Mouse (Mus musculus) adrenal gland, postnatal 4 days (tissue): Measurements from ENCODE around the gene Tmem204. TPM values are rescaled to one million over a fixed set of nuclear protein-coding genes. Genes with fewer than 3 reads are reported as not detected.

Source experiments
- DNase-seq, 2 experiments: peaks; one replicate each; pipeline ENCODE4 v3.0.0; 2021 to 2022; ENCODE audit warnings: low spot score in 2 of 2, mixed read lengths in 2 of 2
- total RNA-seq, 2 experiments: library from RNA; stranded (reverse); gene quantifications; 2 replicates each; pipeline ENCODE4 v1.2.3; 2021

Tmem204 gene
- total RNA-seq, 2 experiments from 2014 or later = 25.5 to 26.4 TPM

DNA sequence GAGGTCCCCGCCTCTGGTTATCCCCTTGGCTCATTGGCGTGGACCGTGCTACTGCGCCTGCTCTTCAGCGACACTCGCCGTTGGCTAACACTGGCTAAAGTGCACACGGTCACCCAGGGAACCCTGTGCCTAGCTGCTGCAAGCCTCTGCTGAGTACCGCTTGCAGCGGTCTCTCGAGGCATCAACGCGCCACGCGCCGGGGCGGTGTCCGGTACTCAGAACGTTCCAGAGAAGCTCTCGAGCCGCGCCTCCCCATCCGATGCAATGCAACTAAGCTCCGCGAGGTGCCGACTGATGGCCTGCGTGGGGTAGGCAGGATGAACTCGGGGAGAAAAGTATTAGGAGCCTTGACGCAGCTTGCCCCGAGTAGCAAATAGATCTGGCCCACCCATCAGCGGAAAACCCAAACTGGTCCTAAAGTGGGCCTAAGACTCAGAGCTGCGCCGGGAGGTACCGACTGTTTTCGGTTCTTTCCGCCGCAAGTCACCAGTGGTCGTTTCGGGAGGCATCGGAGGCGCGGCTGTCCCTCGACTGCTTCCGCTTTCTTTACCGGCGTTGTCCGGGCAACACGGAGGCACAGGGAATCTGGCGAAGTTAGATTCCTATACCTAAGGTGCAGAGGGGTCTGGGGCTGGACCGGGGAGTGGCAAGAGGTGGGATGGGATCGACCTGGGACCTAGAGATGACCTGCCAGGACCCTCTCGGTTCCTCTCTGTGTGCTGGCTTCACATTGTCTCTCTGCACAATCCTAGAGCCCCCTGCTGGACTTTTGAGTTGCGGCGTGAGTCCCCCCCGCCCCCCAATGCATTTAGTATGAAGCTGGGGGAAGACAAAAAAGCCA, 66.9 kb downstream of the Tmem204 start:
- DNase-seq = peak; percentile 54 to 60

DNA sequence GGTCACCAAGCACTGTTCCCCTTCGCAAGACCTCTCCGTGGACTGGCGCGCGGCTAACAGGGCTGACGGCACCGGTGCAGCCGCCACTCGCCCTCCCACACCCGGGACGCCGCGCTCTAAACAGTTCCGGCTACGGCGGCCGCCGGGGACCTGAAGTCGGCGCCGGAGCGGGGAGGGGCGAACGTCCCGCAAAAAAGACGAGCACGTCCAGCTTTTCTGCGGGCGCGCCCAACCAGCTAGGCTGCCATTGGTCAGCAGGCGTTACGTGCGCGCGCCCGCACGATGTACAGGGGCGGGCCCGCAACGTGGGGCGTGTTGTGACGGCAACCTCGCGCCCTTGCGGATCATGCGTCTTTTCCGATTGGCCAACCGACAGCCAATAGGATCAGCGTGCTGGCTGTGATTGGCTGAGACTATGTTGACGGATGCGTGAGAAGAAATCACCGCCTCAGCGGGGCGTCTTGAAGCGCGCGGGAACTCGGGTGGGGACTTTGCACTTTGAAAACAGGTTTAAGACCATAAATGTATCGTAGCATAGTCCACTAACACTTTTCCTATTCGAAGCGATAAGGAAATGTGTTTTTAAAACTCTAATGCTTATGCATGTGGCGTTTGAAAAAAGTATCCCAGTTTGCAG, 67.6 kb downstream of the Tmem204 start, which contains the start of the genes Cramp1l and Ift140:
Cramp1l (minus strand) TSS at position 134 of the 637 bp plus-strand sequence.
Ift140 (plus strand) TSS at position 431 of the 637 bp plus-strand sequence.
- DNase-seq = peak; percentile 93 to 97

DNA sequence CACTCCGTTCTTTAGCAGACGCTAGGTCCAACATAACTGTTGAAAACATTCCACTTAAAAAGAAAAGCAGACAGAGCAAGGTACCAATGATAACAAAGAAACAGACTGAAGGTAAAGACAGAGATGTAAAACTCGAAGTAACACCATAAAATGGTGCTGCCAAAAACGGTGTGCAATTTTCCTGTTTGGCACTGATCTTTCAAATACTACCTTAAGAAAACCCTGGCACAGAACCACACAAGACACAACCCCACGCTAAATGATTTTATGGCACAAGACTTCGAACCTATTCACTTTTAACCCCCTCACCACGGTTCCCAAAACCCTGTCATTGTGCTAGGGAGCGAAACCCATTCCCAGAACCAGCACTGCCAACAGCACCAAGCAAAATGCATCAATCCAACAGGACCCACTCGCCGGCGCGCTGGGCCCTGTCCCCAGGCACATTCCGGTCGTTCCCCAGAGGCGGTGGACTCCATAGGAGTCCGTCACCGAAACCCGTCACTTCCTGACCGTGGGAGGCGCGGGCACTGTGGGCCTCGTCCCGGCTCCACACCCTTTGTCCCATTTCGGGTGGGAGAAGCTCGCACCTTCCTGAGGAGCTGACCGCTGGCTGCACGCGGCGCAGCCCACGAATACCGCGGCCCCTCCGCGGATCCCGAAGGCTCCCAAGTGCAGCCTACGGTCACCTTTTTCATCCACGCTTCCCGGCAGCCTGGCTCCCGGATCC, 68.4 kb downstream of the Tmem204 start:
- peak; percentile 11 to 23 for DNase-seq

DNA sequence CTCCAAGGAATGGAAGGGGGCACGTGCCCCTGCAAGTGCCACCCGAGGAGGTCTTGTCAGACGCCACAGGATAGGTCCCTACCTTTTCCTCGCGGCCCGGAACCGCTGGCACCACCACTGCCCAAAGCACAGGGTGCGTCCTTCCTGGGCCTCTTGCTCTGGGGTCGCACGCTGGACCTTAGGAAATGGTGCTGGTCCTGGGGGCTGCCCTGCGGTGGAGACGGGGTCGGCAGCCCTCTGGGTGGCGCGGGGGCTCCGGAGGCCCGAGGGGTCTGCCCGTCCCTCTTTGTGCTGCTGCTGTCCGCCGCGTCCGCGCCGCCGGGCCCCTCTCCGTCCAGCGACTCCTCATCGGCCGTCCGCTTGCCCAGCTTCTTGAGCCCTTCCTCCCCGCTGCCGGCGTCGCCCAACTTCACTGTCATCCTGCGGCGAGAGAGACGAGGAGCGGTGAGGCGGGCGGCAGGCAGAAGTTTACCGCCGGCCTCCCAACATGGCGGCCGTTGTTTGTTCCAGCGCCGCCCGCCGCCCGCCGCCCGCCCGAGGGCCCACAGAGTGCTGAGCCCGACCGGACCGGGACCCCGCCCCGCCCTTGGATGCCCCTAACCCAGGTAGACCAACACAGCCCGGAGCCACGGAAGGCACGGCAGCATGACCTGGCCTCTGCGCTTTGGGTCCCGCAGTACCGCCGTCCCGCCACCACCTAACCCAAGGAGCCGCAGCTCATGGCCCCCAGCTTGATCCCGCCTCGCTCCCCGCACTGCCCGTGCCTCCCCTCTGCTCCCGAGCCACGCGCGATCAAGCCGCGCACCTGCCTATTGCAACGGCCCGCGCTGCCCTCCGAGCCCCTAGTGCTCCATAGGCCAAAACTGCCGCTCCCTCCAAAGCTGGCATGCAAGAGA, 69.5 kb downstream of the Tmem204 start:
- peak; percentile 7 to 17 for DNase-seq

Other genes with a start within 250 kb of the Tmem204 start
- gene Hagh, start 243.4 kb downstream of the Tmem204 start, total RNA-seq = 10 to 100 TPM; 67.0 to 77.5 TPM
- gene Fahd1, start 233.2 kb downstream of the Tmem204 start, total RNA-seq = 10 to 100 TPM; 28.9 to 30.5 TPM
- 1 to 10 TPM; 2.0 to 7.4 TPM for gene Igfals, start 217.6 kb downstream of the Tmem204 start, total RNA-seq
- 10 to 100 TPM; 51.9 to 55.3 TPM for gene Nubp2, start 197.2 kb downstream of the Tmem204 start, total RNA-seq
- 10 to 100 TPM; 35.5 to 37.8 TPM for gene Spsb3, start 196.9 kb downstream of the Tmem204 start, total RNA-seq
- 10 to 100 TPM; 63.5 to 66.9 TPM for gene Eme2, start 188.5 kb downstream of the Tmem204 start, total RNA-seq
- 100 to 1,000 TPM; 135 to 137 TPM for gene Mrps34, start 188.5 kb downstream of the Tmem204 start, total RNA-seq
- gene Nme3, start 187.1 kb downstream of the Tmem204 start, total RNA-seq = 10 to 100 TPM; 73.7 to 76.7 TPM
- 100 to 1,000 TPM; 150 to 153 TPM for gene Mapk8ip3, start 146.6 kb downstream of the Tmem204 start, total RNA-seq
- 10 to 100 TPM; 58.7 to 65.9 TPM for gene Jpt2, start 122.9 kb downstream of the Tmem204 start, total RNA-seq
- gene Cramp1l, start 67.8 kb downstream of the Tmem204 start, total RNA-seq = 10 to 100 TPM; 26.3 to 31.8 TPM
- gene Ift140, start 67.5 kb downstream of the Tmem204 start, total RNA-seq = 10 to 100 TPM; 25.7 to 34.2 TPM
- gene Telo2, start 32.4 kb upstream of the Tmem204 start, total RNA-seq = 10 to 100 TPM; 30.3 to 35.1 TPM
- gene Ptx4, start 37.2 kb upstream of the Tmem204 start, total RNA-seq = under 1 TPM; 0.36 to 0.76 TPM
- gene Clcn7, start 49.8 kb upstream of the Tmem204 start, total RNA-seq = 10 to 100 TPM; 34.6 to 38.6 TPM
- under 1 TPM; 0.20 to 0.25 TPM for gene Ccdc154, start 78.9 kb upstream of the Tmem204 start, total RNA-seq
- under 1 TPM; 0.45 to 0.48 TPM for gene Gm38655, start 91.9 kb upstream of the Tmem204 start, total RNA-seq
- 10 to 100 TPM; 17.7 to 18.3 TPM for gene BC003965, start 101.0 kb upstream of the Tmem204 start, total RNA-seq
- 10 to 100 TPM; 20.8 to 21.6 TPM for gene Unkl, start 104.8 kb upstream of the Tmem204 start, total RNA-seq
- gene Gnptg, start 156.5 kb upstream of the Tmem204 start, total RNA-seq = 10 to 100 TPM; 39.0 to 40.6 TPM
- 10 to 100 TPM; 35.6 to 36.5 TPM for gene Tsr3, start 156.6 kb upstream of the Tmem204 start, total RNA-seq
- gene Baiap3, start 172.8 kb upstream of the Tmem204 start, total RNA-seq = 10 to 100 TPM; 24.4 to 30.7 TPM
- 100 to 1,000 TPM; 371 to 391 TPM for gene Ube2i, start 191.0 kb upstream of the Tmem204 start, total RNA-seq
- 1 to 10 TPM; 2.4 to 4.6 TPM for gene Prss34, start 214.8 kb upstream of the Tmem204 start, total RNA-seq
- gene Prss28, start 225.1 kb upstream of the Tmem204 start, total RNA-seq = not detected
- not detected for gene Prss29, start 235.1 kb upstream of the Tmem204 start, total RNA-seq